Mouse (Mus musculus): ENCODE measurements around the gene Rxfp2.

DNA sequence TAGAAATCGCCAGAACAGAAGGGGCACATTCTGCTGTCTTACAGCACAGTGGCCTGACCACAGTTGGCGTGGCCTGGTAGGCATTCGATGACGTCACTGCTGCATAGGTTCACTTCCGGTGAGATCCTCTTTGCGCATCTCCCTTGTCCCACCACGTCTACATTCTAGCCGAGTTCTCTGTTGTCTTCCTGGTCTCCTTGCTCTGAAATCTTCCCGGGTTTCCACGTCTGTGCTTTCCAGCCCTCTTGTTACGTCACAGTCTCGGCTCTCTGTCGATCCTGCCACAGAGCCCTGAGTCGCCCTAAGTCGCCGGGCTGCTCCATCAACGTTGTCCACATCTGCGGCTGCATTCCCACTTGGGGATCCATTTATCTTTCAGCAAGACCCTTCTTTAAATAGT lies 4.1 kb downstream of the Rxfp2 start:
- no peak for TF ChIP-seq CTCF (IDR thresholded peaks at IDR 0.05; ENCODE audit: low read depth)
- no peak for TF ChIP-seq EP300 (IDR thresholded peaks at IDR 0.05; ENCODE audit: low read depth)

Data from heart, postnatal 0 days (tissue).